Mouse (Mus musculus) B cell, adult 67 days (primary cell): ENCODE results near the gene Inpp5d. TPM values are rescaled to one million over a fixed set of nuclear protein-coding genes. Genes with fewer than 3 reads are reported as not detected.

Experiments
- total RNA-seq, 2 experiments: library from RNA; stranded (reverse); gene quantifications; 4 replicates each; pipeline ENCODE4 v1.2.4; 2023

Gene Inpp5d
- total RNA-seq = 100 to 1,000 TPM; 689 to 737 TPM

GRCm38 (mm10) chr1:87620211-87620668 is at the start of gene Inpp5d:
Gene Inpp5d (plus strand): TSS chr1:87620312.

GRCm38 (mm10) chr1:87573800-87574215 is 46.3 kb upstream of the Inpp5d start, which contains the start of gene Ngef:
Gene Ngef (minus strand): TSS chr1:87573870.

GRCm38 (mm10) chr1:87755641-87756470 is 135.7 kb downstream of the Inpp5d start, which contains the start of gene Atg16l1:
Gene Atg16l1 (plus strand): TSS chr1:87755870.

Other genes starting within 250 kb of the Inpp5d start
- not detected for gene Kcnj13, start 225.6 kb upstream of the Inpp5d start, total RNA-seq
- not detected for gene Snorc, start 150.0 kb upstream of the Inpp5d start, total RNA-seq
- not detected for gene Neu2, start 110.4 kb upstream of the Inpp5d start, total RNA-seq
- gene Ngef, start 46.4 kb upstream of the Inpp5d start, total RNA-seq = not detected
- gene Atg16l1, start 135.6 kb downstream of the Inpp5d start, total RNA-seq = 100 to 1,000 TPM; 109 to 115 TPM
- gene Sag, start 183.4 kb downstream of the Inpp5d start, total RNA-seq = 1 to 10 TPM; 8.9 to 9.6 TPM
- 100 to 1,000 TPM; 413 to 500 TPM for gene Dgkd, start 233.0 kb downstream of the Inpp5d start, total RNA-seq